7 mouse cellular contexts compared by ENCODE assay signal in the genomic region with DNA sequence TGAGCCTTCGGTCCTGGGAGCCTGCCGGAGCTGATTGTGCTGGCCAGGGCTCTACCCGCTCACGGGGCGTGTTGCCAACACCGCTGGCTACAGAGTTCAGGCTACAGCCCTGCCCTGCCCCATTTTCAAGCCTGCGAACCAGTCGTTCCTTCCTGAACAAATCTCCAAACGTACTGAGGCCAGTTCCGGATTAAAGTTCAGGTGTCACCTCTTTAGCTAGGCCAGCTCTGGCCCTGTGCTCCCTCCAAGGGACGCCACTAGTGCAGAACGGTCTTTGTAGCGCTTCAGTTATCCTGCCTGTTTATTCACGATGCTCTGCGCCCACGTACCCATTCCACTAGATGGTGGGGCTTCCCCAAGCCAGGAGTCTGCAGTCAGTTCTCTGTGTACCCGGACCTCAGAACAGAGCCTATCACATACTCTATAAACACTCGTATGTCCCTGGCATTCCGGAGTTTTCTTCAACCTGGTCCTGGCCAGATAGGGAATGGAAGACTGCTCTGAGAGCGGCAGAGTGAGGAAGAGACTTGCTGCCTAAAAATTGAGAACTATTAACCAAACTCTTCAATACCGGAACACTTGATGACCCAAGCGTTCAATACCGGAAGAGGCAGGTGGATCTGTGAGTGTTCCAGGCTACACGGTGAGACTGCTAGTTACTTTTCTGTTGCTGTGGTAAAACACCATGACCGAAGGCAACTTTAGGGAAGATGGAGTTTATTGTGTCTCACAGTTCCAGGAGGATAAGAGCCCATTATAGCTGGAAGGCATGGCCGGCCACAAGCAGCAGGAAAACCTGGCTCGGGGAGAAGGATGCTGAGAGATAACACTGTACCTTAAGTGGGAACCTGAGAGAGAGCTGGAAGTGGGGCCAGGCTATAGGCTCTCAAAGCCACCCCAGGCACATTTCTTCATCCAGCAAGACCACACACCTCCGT. TPM values are rescaled to one million over a fixed set of nuclear protein-coding genes. Genes with fewer than 3 reads are reported as not detected.
A peak's percentile ranks its signal among the peaks of the same experiment; 100 is the strongest.
DNase-seq lines count a peak whose midpoint lies in the region; ATAC-seq and TF ChIP-seq lines count a peak whose summit lies in the region.

A gene (minus strand): TSS at position 101 of the 938 bp plus-strand sequence.

- peak within 1 kb of the TSS; percentile 75 for H3K4me3 ChIP-seq in C2C12 (ENCODE audit: insufficient read depth, poor library complexity, severe bottlenecking)
- H3K4me3 ChIP-seq in embryonic facial prominence, embryonic 14.5 days (ENCODE audit: low read depth, low read length) = peak within 1 kb of the TSS; percentile 93
- H3K4me3 ChIP-seq in heart, embryonic 12.5 days = peak within 1 kb of the TSS; percentile 92

- H3K27me3 ChIP-seq in C2C12 (ENCODE audit: control insufficient read depth, insufficient read depth, insufficient read length) = no peaks in the 10 kb centered on the region
- no peaks in the 10 kb centered on the region for H3K27me3 ChIP-seq in embryonic facial prominence, embryonic 14.5 days (replicated peaks; ENCODE audit: control insufficient read depth, insufficient read depth, low read length)
- no peaks in the 10 kb centered on the region for H3K27me3 ChIP-seq in heart, embryonic 12.5 days (replicated peaks)

- H3ac ChIP-seq in C2C12 (ENCODE audit: control insufficient read depth, insufficient read length, low read depth) = peak within 1 kb of the TSS; percentile 73

- peak; percentile 64 for DNase-seq in CD4-positive, CD25-positive, alpha-beta regulatory T cell, adult 2 months (ENCODE audit: low read depth, low spot score)
- peak; percentile 40 for DNase-seq in embryonic facial prominence, embryonic 14.5 days (ENCODE audit: low spot score)
- DNase-seq in left cerebral cortex, postnatal 10 days (ENCODE audit: extremely low spot score in 1 of 2, low spot score in 2 of 2) = no peak
- DNase-seq in right cerebral cortex, postnatal 36 days (ENCODE audit: low spot score in 2 of 2) = no peak

- 36% methylated on average over 28 of the region's 28 CpGs for WGBS in embryonic facial prominence, embryonic 14.5 days
- 30% methylated on average over 28 of the region's 28 CpGs for WGBS in heart, embryonic 12.5 days

- H3K79me2 ChIP-seq in C2C12 (ENCODE audit: control insufficient read depth, insufficient read depth) = peaks cover 43% of the 10 kb centered on the region

- H3K36me3 ChIP-seq in C2C12 (ENCODE audit: control insufficient read depth, insufficient read depth) = no peaks in the 10 kb centered on the region
- no peaks in the 10 kb centered on the region for H3K36me3 ChIP-seq in embryonic facial prominence, embryonic 14.5 days (ENCODE audit: control insufficient read depth, insufficient read depth, low read length)
- H3K36me3 ChIP-seq in heart, embryonic 12.5 days = no peaks in the 10 kb centered on the region

- H3K4me1 ChIP-seq in embryonic facial prominence, embryonic 14.5 days (ENCODE audit: control insufficient read depth, insufficient read depth, low read length) = peaks cover 19% of the 10 kb centered on the region
- H3K4me1 ChIP-seq in heart, embryonic 12.5 days (replicated peaks) = peaks cover 35% of the 10 kb centered on the region

- peak within 1 kb of the TSS; percentile 90 for H3K4me2 ChIP-seq in embryonic facial prominence, embryonic 14.5 days (ENCODE audit: low read depth, low read length)
- peak within 1 kb of the TSS; percentile 94 for H3K4me2 ChIP-seq in heart, embryonic 12.5 days

- intact Hi-C loops in left cerebral cortex, postnatal 10 days (cut with DNase I) = loop anchor here (5.0 kb wide), 2 partner anchors 35 to 345 kb away; no protein-coding TSS in a partner anchor

- ATAC-seq in embryonic facial prominence, embryonic 14.5 days (ENCODE audit: low read depth) = peak; percentile 62
- ATAC-seq in heart, embryonic 12.5 days (ENCODE audit: insufficient number of reproducible peaks, low FRiP score) = peak; percentile 43
- ATAC-seq in monocyte, adult 5-6 weeks (replicated peaks; ENCODE audit: insufficient number of reproducible peaks, low FRiP score, low TSS enrichment, poor library complexity, severe bottlenecking) = peak; percentile 3; the same call in 1 of the 2 replicates

- TF ChIP-seq CTCF in C2C12 (IDR thresholded peaks at IDR 0.05; ENCODE audit: control insufficient read depth, insufficient read depth, insufficient read length) = no peak

- peaks cover 38% of the 10 kb centered on the region for H3K79me3 ChIP-seq in C2C12 (ENCODE audit: low read depth)

- H3K9ac ChIP-seq in embryonic facial prominence, embryonic 14.5 days (ENCODE audit: low read depth, low read length) = peak within 1 kb of the TSS; percentile 90
- H3K9ac ChIP-seq in heart, embryonic 12.5 days = peak within 1 kb of the TSS; percentile 93

- no peaks in the 10 kb centered on the region for H3K9me3 ChIP-seq in embryonic facial prominence, embryonic 14.5 days (ENCODE audit: control insufficient read depth, low read length)
- no peaks in the 10 kb centered on the region for H3K9me3 ChIP-seq in heart, embryonic 12.5 days (replicated peaks)

- peak within 1 kb of the TSS; percentile 87 for H3K27ac ChIP-seq in embryonic facial prominence, embryonic 14.5 days (replicated peaks; ENCODE audit: low read depth, low read length)
- H3K27ac ChIP-seq in heart, embryonic 12.5 days (ENCODE audit: poor library complexity, severe bottlenecking) = peak within 1 kb of the TSS; percentile 77

TF ChIP-seq in C2C12, 6 proteins besides CTCF, POLR2A, EP300 and RAD21:
- TF ChIP-seq CEBPB (IDR thresholded peaks at IDR 0.05; ENCODE audit: low read depth) (no peak), MYOG (IDR thresholded peaks at IDR 0.05; ENCODE audit: control insufficient read depth, extremely low read depth, insufficient read length) (no peak), MYOD1 (IDR thresholded peaks at IDR 0.05; ENCODE audit: control insufficient read depth, insufficient read length, low read depth) (no peak), MAX (IDR thresholded peaks at IDR 0.05) (no peak), USF1 (IDR thresholded peaks at IDR 0.05; ENCODE audit: low read depth) (no peak), FOSL1 (IDR thresholded peaks at IDR 0.05; ENCODE audit: insufficient read depth, low read length, poor library complexity, severe bottlenecking) (no peak)

RNA-seq across cellular contexts. Expression of the gene that starts here (rescaled TPM):
- 402 TPM for polyA plus RNA-seq in C2C12 (2012; fragmentation: generic; extraction: Trizol)
- polyA plus RNA-seq in embryonic facial prominence, embryonic 14.5 days (2014; fragmentation: Nextera tagmentation; extraction: Ambion mirVana) = 125 and 126 TPM in 2 replicates
- 132 and 136 TPM in 2 replicates for polyA plus RNA-seq in heart, embryonic 12.5 days (2016; fragmentation: Nextera tagmentation; extraction: Ambion mirVana)
- 10 to 100 TPM; 91.1 to 94.6 TPM for total RNA-seq in left cerebral cortex, postnatal 10 days (2021)
- 58.3 to 66.1 TPM (median 60.8 TPM) in 3 replicates for total RNA-seq in monocyte, adult 5-6 weeks (2017)

Comparison
In these comparisons a context has a peak if more than half of its experiments do, and no peak if none do; other contexts are left out.
1. DNase-seq: peak in CD4-positive, CD25-positive, alpha-beta regulatory T cell, adult 2 months (single experiment) and embryonic facial prominence, embryonic 14.5 days (single experiment); none in left cerebral cortex, postnatal 10 days (0 of 2) and right cerebral cortex, postnatal 36 days (0 of 2).
2. ATAC-seq: peak in every context shown above with its lines; median percentile 62 in embryonic facial prominence, embryonic 14.5 days; 43 in heart, embryonic 12.5 days; 3 in monocyte, adult 5-6 weeks.
3. Peak in every context shown above with its lines, with median percentiles within 50 percentile points of each other: H3K4me3 ChIP-seq.